Mouse (Mus musculus) MEL-GATA-1-ER (cell line): ENCODE results near the gene Hook2.

Source experiments
- DNase-seq: peaks from one replicate; pipeline ENCODE4 v3.0.0-alpha.2; 2012; ENCODE audit warnings: low read depth; ENCODE audit errors: extremely low read depth

The Hook2 gene

GRCm38 (mm10) chr8:84986379-84986945 lies 3.9 kb upstream of the Hook2 start:
- no peak for DNase-seq

- DNase-seq = no peak
Observed at GRCm38 (mm10) chr8:84987388-84987787, 3.0 kb upstream of the Hook2 start.

GRCm38 (mm10) chr8:84987903-84988302 lies 2.5 kb upstream of the Hook2 start:
- DNase-seq = no peak

- DNase-seq = no peak
Observed at GRCm38 (mm10) chr8:84989311-84989731, 1.1 kb upstream of the Hook2 start.

- DNase-seq = no peak
Observed at GRCm38 (mm10) chr8:84989810-84990209, 593 bp upstream of the Hook2 start.

GRCm38 (mm10) chr8:84990836-84991235 lies 433 bp downstream of the Hook2 start:
- DNase-seq = no peak

GRCm38 (mm10) chr8:84994375-84994774 lies 4.0 kb downstream of the Hook2 start:
- DNase-seq = no peak

GRCm38 (mm10) chr8:84995680-84996079 lies 5.3 kb downstream of the Hook2 start:
- DNase-seq = no peak

- no peak for DNase-seq
Observed at GRCm38 (mm10) chr8:84996978-84997377, 6.6 kb downstream of the Hook2 start.

GRCm38 (mm10) chr8:84997649-84998295 lies 7.4 kb downstream of the Hook2 start:
- peak; percentile 89 for DNase-seq

- DNase-seq = no peak
Observed at GRCm38 (mm10) chr8:85007686-85008085, 17.3 kb downstream of the Hook2 start.

- no peak for DNase-seq
Observed at GRCm38 (mm10) chr8:85011242-85011641, 20.8 kb downstream of the Hook2 start.

GRCm38 (mm10) chr8:85013230-85013840 lies 22.9 kb downstream of the Hook2 start:
- DNase-seq = no peak

GRCm38 (mm10) chr8:85014431-85014830 lies 24.0 kb downstream of the Hook2 start, which contains the start of gene Best2:
Gene Best2, minus strand, starts transcription at chr8:85014531.
- no peak for DNase-seq

- no peak for DNase-seq
Observed at GRCm38 (mm10) chr8:85016724-85017123, 26.3 kb downstream of the Hook2 start.

GRCm38 (mm10) chr8:85017209-85017608 lies 26.8 kb downstream of the Hook2 start:
- DNase-seq = no peak

- no peak for DNase-seq
Observed at GRCm38 (mm10) chr8:85021514-85022055, 31.2 kb downstream of the Hook2 start.

- no peak for DNase-seq
Observed at GRCm38 (mm10) chr8:85023846-85024245, 33.4 kb downstream of the Hook2 start.

GRCm38 (mm10) chr8:85025098-85025932 lies 34.9 kb downstream of the Hook2 start, which contains the start of gene Asna1:
Gene Asna1, minus strand, starts transcription at chr8:85025281.
- peak; percentile 99 for DNase-seq

GRCm38 (mm10) chr8:85026670-85027515 lies 36.5 kb downstream of the Hook2 start, which contains the start of gene Trir:
Gene Trir, plus strand, starts transcription at chr8:85026823.
- DNase-seq = peak; percentile 89

- no peak for DNase-seq
Observed at GRCm38 (mm10) chr8:85027516-85027855, 37.1 kb downstream of the Hook2 start.
